Comparison of ENCODE assay signal across 26 mouse cellular contexts in the genomic region with DNA sequence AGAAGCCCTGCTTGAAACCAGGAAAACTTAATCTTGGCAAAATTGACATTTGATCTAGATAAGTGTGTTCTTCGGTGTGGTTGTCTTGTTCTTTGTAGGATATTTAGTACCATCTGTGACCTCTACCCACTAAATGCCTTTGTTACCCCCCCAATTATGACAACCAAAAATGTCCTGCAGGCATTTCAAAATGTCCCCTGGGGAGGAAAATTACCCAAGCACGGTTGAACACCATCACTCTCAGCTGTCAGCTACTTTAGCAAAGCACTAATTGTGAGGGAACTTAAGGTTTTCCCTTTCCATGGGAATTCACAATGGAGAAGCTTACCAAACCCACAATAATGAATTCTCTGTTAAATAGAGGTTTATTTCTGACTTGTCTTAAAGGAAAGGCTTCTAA. TPM values are rescaled to one million over a fixed set of nuclear protein-coding genes. Genes with fewer than 3 reads are reported as not detected.
DNase-seq lines count a peak whose midpoint lies in the region; ATAC-seq and TF ChIP-seq lines count a peak whose summit lies in the region.
"Had no signal": no experiment of that assay in that cellular context is flagged by ENCODE, and none has a peak within 500 bp of the region (broad histone marks: within the 10 kb centered on the region; RNA-seq: fewer than 3 reads in every experiment).

No protein-coding gene starts in this region.

- TF ChIP-seq CTCF in hindbrain, postnatal 0 days (IDR thresholded peaks at IDR 0.05; ENCODE audit: low read depth): no peak
- TF ChIP-seq CTCF in brain, embryonic 14.5 days (IDR thresholded peaks at IDR 0.05; ENCODE audit: borderline replicate concordance, extremely low read depth, insufficient read depth, insufficient read length): no peak
- no peak for TF ChIP-seq CTCF in lung, postnatal 0 days (IDR thresholded peaks at IDR 0.05)

- H3K9ac ChIP-seq in hindbrain, postnatal 0 days (replicated peaks; ENCODE audit: low read length): no peak overlapping the region
- no peak overlapping the region for H3K9ac ChIP-seq in hindbrain, embryonic 14.5 days
- no peak overlapping the region for H3K9ac ChIP-seq in lung, postnatal 0 days (replicated peaks; ENCODE audit: low read depth)
- H3K9ac ChIP-seq: embryonic facial prominence, embryonic 15.5 days; hindbrain, embryonic 12.5 days; liver, embryonic 12.5 days; liver, postnatal 0 days had no signal

- 20% methylated on average over 2 of the region's 2 CpGs for WGBS in hindbrain, postnatal 0 days
- 9% methylated on average over 2 of the region's 2 CpGs for WGBS in hindbrain, embryonic 14.5 days
- WGBS in lung, postnatal 0 days: 55% methylated on average over 2 of the region's 2 CpGs

- H3K27me3 ChIP-seq in hindbrain, postnatal 0 days (ENCODE audit: insufficient read depth, low read length): no peaks in the 10 kb centered on the region
- H3K27me3 ChIP-seq in hindbrain, embryonic 14.5 days (ENCODE audit: control insufficient read depth, insufficient read depth, low read length): peaks cover 11% of the 10 kb centered on the region; the same call in 1 of the 2 replicates
- H3K27me3 ChIP-seq in lung, postnatal 0 days (replicated peaks; ENCODE audit: insufficient read depth, low read length): no peaks in the 10 kb centered on the region
- H3K27me3 ChIP-seq: embryonic facial prominence, embryonic 15.5 days; liver, embryonic 12.5 days had no signal

- no peak for TF ChIP-seq POLR2A in brain, embryonic 14.5 days (IDR thresholded peaks at IDR 0.05; ENCODE audit: borderline replicate concordance, extremely low read depth, insufficient read depth, insufficient read length, poor library complexity, severe bottlenecking)

- H3K4me3 ChIP-seq in hindbrain, postnatal 0 days (ENCODE audit: low read length): no peak overlapping the region
- H3K4me3 ChIP-seq in hindbrain, embryonic 14.5 days (replicated peaks; ENCODE audit: low read length): no peak overlapping the region
- H3K4me3 ChIP-seq in lung, postnatal 0 days (ENCODE audit: low read depth, low read length): no peak overlapping the region
- H3K4me3 ChIP-seq: embryonic facial prominence, embryonic 15.5 days; hindbrain, embryonic 12.5 days; liver, embryonic 12.5 days had no signal

- no peaks in the 10 kb centered on the region for H3K9me3 ChIP-seq in hindbrain, postnatal 0 days (ENCODE audit: low read length)
- no peaks in the 10 kb centered on the region for H3K9me3 ChIP-seq in hindbrain, embryonic 14.5 days (ENCODE audit: control insufficient read depth, low read length)
- H3K9me3 ChIP-seq in lung, postnatal 0 days (ENCODE audit: low read length): no peaks in the 10 kb centered on the region
- H3K9me3 ChIP-seq: embryonic facial prominence, embryonic 15.5 days; hindbrain, embryonic 12.5 days; liver, embryonic 12.5 days had no signal

- no peak overlapping the region for H3K27ac ChIP-seq in hindbrain, postnatal 0 days
- no peak overlapping the region for H3K27ac ChIP-seq in hindbrain, embryonic 14.5 days
- no peak overlapping the region for H3K27ac ChIP-seq in lung, postnatal 0 days (ENCODE audit: low read length)
- H3K27ac ChIP-seq: embryonic facial prominence, embryonic 15.5 days; liver, embryonic 12.5 days had no signal

- DNase-seq in embryo, embryonic 11 days: peak; percentile 45
- DNase-seq in embryo, embryonic 9.5 days (ENCODE audit: extremely low spot score): no peak
- peak; percentile 20 for DNase-seq in hindbrain, postnatal 0 days (ENCODE audit: low spot score)
- DNase-seq in hindbrain, embryonic 14.5 days (ENCODE audit: low spot score): no peak
- DNase-seq in brain, embryonic 14.5 days (ENCODE audit: low read depth): peak; percentile 41
- no peak for DNase-seq in lung, postnatal 0 days (ENCODE audit: low spot score)
- no peak for DNase-seq in thymus, postnatal 14 days
- DNase-seq: adrenal gland, postnatal 36 days; B cell, adult 2 months; cerebellum, adult 8-10 months; cerebellum, postnatal 25 days; gastrocnemius, postnatal 14 days; heart, postnatal 14 days; kidney, adult 9 months; kidney, postnatal 10 days; layer of hippocampus, postnatal 36 days; left cerebral cortex, postnatal 4 days; liver, postnatal 0 days; lung, postnatal 4 days; midbrain, embryonic 14.5 days; thymus, adult 2 months had no signal

- peaks cover 3% of the 10 kb centered on the region; the same call in 1 of the 2 replicates for H3K4me1 ChIP-seq in hindbrain, postnatal 0 days (ENCODE audit: insufficient read depth, low read length)
- H3K4me1 ChIP-seq in hindbrain, embryonic 14.5 days (replicated peaks; ENCODE audit: control insufficient read depth, insufficient read depth, low read length): peaks cover 16% of the 10 kb centered on the region
- no peaks in the 10 kb centered on the region for H3K4me1 ChIP-seq in lung, postnatal 0 days (ENCODE audit: insufficient read depth, low read depth, low read length)
- H3K4me1 ChIP-seq: liver, embryonic 12.5 days had no signal

- no peak overlapping the region for H3K4me2 ChIP-seq in hindbrain, postnatal 0 days (ENCODE audit: low read depth, low read length)
- no peak overlapping the region for H3K4me2 ChIP-seq in hindbrain, embryonic 14.5 days (replicated peaks)
- no peak overlapping the region for H3K4me2 ChIP-seq in lung, postnatal 0 days (replicated peaks; ENCODE audit: low read depth, low read length)
- H3K4me2 ChIP-seq: embryonic facial prominence, embryonic 15.5 days; hindbrain, embryonic 12.5 days; liver, embryonic 12.5 days had no signal

- ATAC-seq in hindbrain, postnatal 0 days: no peak
- ATAC-seq in hindbrain, embryonic 14.5 days (ENCODE audit: low FRiP score): no peak
- ATAC-seq in lung, postnatal 0 days: no peak
- ATAC-seq: activated CD4-positive, CD25-positive, alpha-beta regulatory T cell, adult 4 months; intestine, postnatal 0 days; liver, embryonic 12.5 days; liver, postnatal 0 days had no signal

- H3K36me3 ChIP-seq in hindbrain, postnatal 0 days (ENCODE audit: insufficient read depth, low read length): no peaks in the 10 kb centered on the region
- H3K36me3 ChIP-seq in hindbrain, embryonic 14.5 days (replicated peaks; ENCODE audit: control insufficient read depth, insufficient read depth): no peaks in the 10 kb centered on the region; the same call in 1 of the 2 replicates
- 0 out of 2 replicates have a peak, but pooled peaks cover 9% of the 10 kb centered on the region for H3K36me3 ChIP-seq in lung, postnatal 0 days (ENCODE audit: insufficient read depth, low read length)

- no peak for TF ChIP-seq EP300 in lung, postnatal 0 days (IDR thresholded peaks at IDR 0.05)

RNA-seq across cellular contexts. Expression of a gene that starts 41.1 kb away (rescaled TPM):
- total RNA-seq in hindbrain, postnatal 0 days (2014; rRNA removed): 6.6 and 7.1 TPM in 2 replicates
- polyA plus RNA-seq in hindbrain, postnatal 0 days (2015; fragmentation: Nextera tagmentation; extraction: Ambion mirVana): 4.0 and 4.6 TPM in 2 replicates
- polyA plus RNA-seq in hindbrain, embryonic 14.5 days (2014; fragmentation: Nextera tagmentation; extraction: Ambion mirVana): 4.7 and 5.5 TPM in 2 replicates
- 3.8 and 5.2 TPM in 2 replicates for polyA plus RNA-seq in brain, embryonic 14.5 days (2012; rRNA removed)
- 3.5 and 3.7 TPM in 2 replicates for polyA plus RNA-seq in lung, postnatal 0 days (2015; fragmentation: Nextera tagmentation; extraction: Ambion mirVana)

Comparison
In these comparisons a context has a peak if more than half of its experiments do, and no peak if none do; other contexts are left out.
1. DNase-seq: peak in embryo, embryonic 11 days (single experiment), hindbrain, postnatal 0 days (single experiment) and brain, embryonic 14.5 days (single experiment); none in embryo, embryonic 9.5 days (single experiment), hindbrain, embryonic 14.5 days (single experiment), lung, postnatal 0 days (single experiment) and thymus, postnatal 14 days (single experiment).